Mouse (Mus musculus): ENCODE measurements at regions not wholly inside any gene's neighbourhood (a gene's known extent, or its start where the extent isn't known, plus 50 kb on each side); places are given as distances from the start of the nearest gene placed in this dataset.

GRCm38 (mm10) chr13:18063677-18064076 lies 70.5 kb upstream of the Yae1d1 start:
- DNase-seq (ENCODE audit: low spot score in 2 of 2) = no peak

- no peak for DNase-seq (ENCODE audit: low spot score in 2 of 2)
Observed at GRCm38 (mm10) chr13:18060265-18060664, 67.1 kb upstream of the Yae1d1 start.

GRCm38 (mm10) chr13:18057231-18057912 lies 64.2 kb upstream of the Yae1d1 start:
- peak in 1 of 2 experiments; percentile 4 for DNase-seq (ENCODE audit: low spot score in 2 of 2)

GRCm38 (mm10) chr13:18056816-18057215 lies 63.7 kb upstream of the Yae1d1 start:
- DNase-seq (ENCODE audit: low spot score in 2 of 2) = no peak

- DNase-seq (ENCODE audit: low spot score in 2 of 2) = no peak
Observed at GRCm38 (mm10) chr13:18043154-18043553, 50.0 kb upstream of the Yae1d1 start.

All from spleen, postnatal 14 days (tissue).